Mouse (Mus musculus) forebrain, embryonic 13.5 days (tissue): Measurements from ENCODE around the gene Senp5. TPM values are rescaled to one million over a fixed set of nuclear protein-coding genes. Genes with fewer than 3 reads are reported as not detected.

Source experiments
- ATAC-seq: fragments of 200-750 bp; cut with Nextera tagmentation; 2 replicates; pipeline ENCODE4 v1.8.0; 2017
- H3K27ac ChIP-seq: fragments of 300-500 bp; sonication (generic); 2 replicates; pipeline ENCODE4 v1.5.1; 2015; ENCODE audit warnings: inconsistent platforms, mild to moderate bottlenecking, moderate library complexity
- H3K27me3 ChIP-seq: fragments of 300-500 bp; sonication (generic); 2 replicates; pipeline ENCODE4 v1.6.1; 2015; ENCODE audit warnings: mild to moderate bottlenecking, inconsistent platforms
- H3K36me3 ChIP-seq: fragments of 300-500 bp; sonication (generic); 2 replicates; pipeline ENCODE4 v1.6.1; 2015; ENCODE audit warnings: mild to moderate bottlenecking, inconsistent platforms; ENCODE audit not compliant: poor library complexity, severe bottlenecking
- H3K4me1 ChIP-seq: fragments of 300-500 bp; sonication (generic); 2 replicates; pipeline ENCODE4 v1.6.1; 2015; ENCODE audit warnings: inconsistent platforms
- H3K4me2 ChIP-seq: fragments of 300-500 bp; sonication (generic); 2 replicates; pipeline ENCODE4 v1.6.1; 2015; ENCODE audit warnings: inconsistent platforms, mild to moderate bottlenecking, moderate library complexity
- H3K4me3 ChIP-seq: fragments of 300-500 bp; sonication (generic); 2 replicates; pipeline ENCODE4 v1.5.1; 2015; ENCODE audit warnings: mild to moderate bottlenecking, inconsistent platforms
- H3K9ac ChIP-seq: fragments of 300-500 bp; sonication (generic); 2 replicates; pipeline ENCODE4 v1.6.1; 2015; ENCODE audit warnings: mild to moderate bottlenecking, inconsistent platforms
- H3K9me3 ChIP-seq: fragments of 300-500 bp; sonication (generic); replicated peaks from 2 replicates; pipeline ENCODE4 v1.6.1; 2016; ENCODE audit warnings: inconsistent platforms
- WGBS: fragments of 180-500 bp; shearing (Covaris S2); methylation state at CpG from one replicate; pipeline ENCODE4 v1.1.7; 2015; 5-methylcytosine and 5-hydroxymethylcytosine counted together
- polyA plus RNA-seq: library from polyadenylated mRNA; unstranded; fragments of >200 nt; fragmentation: Nextera tagmentation; extraction: Ambion mirVana; gene quantifications from 2 replicates; pipeline ENCODE4 v1.2.1, GENCODE M21; 2015

The Senp5 gene
- 17.1 and 19.5 TPM in 2 replicates for polyA plus RNA-seq

DNA sequence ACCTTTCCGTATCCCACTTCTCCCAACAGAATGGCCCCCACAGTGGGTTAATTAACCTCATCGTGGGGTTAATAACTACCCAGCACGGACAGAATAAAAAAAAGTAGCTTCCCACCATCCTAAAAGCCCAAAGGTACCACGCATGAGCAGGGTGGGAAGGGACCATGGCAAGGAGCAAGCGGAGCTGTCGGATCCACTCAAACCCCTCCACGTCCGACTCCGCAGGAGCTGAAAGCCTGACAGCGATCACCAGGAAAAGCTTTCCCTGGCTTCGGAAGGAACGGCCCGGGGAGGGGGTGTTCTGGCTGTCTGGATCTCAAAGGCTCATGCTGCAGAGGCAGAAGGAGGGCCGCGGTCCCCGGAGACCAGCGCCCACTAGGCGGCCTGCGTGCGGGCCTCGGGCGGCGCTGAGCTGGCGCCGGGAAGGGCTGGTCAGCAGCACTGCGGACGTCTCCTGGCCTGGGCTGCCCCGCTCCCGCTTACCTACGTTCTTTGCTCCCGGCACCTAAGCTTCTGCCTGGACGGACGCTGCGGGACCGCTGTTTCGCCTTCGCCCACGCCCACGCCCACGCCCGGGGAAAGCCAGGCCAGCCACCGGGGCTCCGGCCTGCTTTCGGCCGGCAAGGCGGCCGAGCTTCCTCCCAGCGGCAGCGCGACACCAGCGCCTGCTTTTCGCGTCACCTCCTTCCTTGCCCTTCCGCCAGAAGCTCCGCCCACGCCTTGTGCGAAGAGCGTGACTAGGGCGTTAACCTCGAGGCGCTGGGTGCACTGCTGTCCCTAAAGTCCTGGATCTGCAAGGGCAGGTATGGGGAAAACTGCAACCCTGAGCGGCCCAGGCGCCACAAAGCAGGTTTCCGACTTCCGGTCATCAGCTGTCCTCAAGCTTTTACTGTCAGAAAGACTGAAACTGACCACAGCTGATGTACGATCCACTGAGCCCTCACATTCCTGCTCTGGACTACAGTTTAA lies at the start of gene Senp5:
Gene Senp5 (minus strand): TSS at position 779 of the 969 bp plus-strand sequence.
- WGBS, result 1% methylated on average over 64 of the region's 66 CpGs
- peaks cover 21% of the 10 kb centered on the region for H3K4me1 ChIP-seq
- peak within 1 kb of the TSS; percentile 96 for H3K9ac ChIP-seq
- H3K36me3 ChIP-seq, result 0 out of 2 replicates have a peak, but pooled peaks cover 3% of the 10 kb centered on the region
- H3K9me3 ChIP-seq, result no peaks in the 10 kb centered on the region
- ATAC-seq, result peak; percentile 97
- H3K27me3 ChIP-seq, result no peaks in the 10 kb centered on the region
- peak within 1 kb of the TSS; percentile 99 for H3K4me3 ChIP-seq
- peak within 1 kb of the TSS; percentile 77 for H3K27ac ChIP-seq
- peak within 1 kb of the TSS; percentile 86 for H3K4me2 ChIP-seq

DNA sequence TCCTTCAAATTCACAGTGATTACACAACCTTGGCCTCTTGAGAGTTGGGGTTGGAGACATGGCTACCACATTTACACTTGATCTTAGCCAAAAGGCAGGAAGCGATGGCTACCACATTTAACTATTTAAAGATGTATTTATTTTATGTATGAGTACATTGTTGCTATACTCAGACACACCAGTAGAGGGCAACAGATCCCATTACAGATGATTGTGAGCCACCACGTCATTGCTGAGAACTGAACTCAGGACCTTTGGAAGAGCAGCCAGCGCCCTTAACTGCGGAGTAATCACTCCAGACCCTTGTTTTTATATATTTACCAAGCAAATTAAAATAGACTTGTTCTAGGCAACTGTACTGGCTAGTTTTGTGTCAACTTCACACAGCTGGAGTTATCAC lies 39.3 kb upstream of the Senp5 start:
- peaks cover 68% of the 10 kb centered on the region for H3K36me3 ChIP-seq

DNA sequence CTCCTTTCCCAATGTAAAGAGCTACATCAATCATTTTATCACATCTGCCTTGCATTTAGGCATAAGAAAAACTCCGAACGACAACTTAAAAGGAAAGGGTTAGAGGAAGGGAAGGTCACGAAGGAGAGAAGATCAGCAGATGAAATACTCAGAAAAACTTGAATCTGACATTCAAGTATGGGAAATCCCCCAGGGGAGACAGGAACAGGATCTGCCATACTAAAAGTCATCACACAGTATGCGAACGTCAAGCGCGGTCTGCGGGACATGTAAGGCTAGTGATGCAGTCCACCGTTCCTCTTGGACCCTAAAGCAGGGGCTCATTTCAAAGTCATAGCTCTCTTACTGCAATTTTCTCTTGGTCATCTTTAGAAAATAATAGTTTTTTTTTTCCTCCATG lies 16.6 kb upstream of the Senp5 start:
- Histone ChIP-seq H3K9me3 (no peaks in the 10 kb centered on the region), H3K9ac (no peak overlapping the region), H3K4me1 (no peaks in the 10 kb centered on the region), H3K27me3 (no peaks in the 10 kb centered on the region), H3K36me3 (peaks cover 78% of the 10 kb centered on the region), H3K27ac (no peak overlapping the region), H3K4me2 (no peak overlapping the region), H3K4me3 (no peak overlapping the region)
- WGBS, result 96% methylated on average over 9 of the region's 9 CpGs
- no peak for ATAC-seq

More for the DNA sequence above, 39.3 kb upstream of the Senp5 start:
- whole genome bisulfite sequencing, result 91% methylated on average over 4 of the region's 4 CpGs
- Histone ChIP-seq H3K27me3 (no peaks in the 10 kb centered on the region), H3K4me1 (no peaks in the 10 kb centered on the region), H3K27ac (no peak overlapping the region), H3K4me3 (no peak overlapping the region), H3K4me2 (no peak overlapping the region), H3K9ac (no peak overlapping the region), H3K9me3 (no peaks in the 10 kb centered on the region)
- no peak for ATAC-seq

DNA sequence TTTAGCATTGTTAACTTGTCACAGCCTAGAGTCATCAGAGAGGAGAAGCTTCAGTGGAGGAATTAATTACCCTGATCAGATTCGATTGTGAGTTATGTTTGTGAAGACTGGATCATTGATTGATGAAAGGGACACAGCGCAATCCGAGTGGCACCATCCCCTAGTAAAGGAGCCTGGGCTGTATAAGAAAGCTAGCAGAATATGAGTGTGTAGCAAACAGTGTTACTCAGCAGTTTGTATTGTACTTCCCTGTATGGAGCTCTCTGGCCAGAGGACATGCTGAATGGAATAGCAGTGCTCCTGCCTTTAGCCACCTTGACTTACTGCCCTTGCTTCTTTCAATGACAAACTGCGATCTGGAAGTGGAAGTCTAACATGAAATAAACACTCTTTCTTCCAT lies 7.2 kb upstream of the Senp5 start:
- WGBS, result 90% methylated on average over 4 of the region's 4 CpGs

DNA sequence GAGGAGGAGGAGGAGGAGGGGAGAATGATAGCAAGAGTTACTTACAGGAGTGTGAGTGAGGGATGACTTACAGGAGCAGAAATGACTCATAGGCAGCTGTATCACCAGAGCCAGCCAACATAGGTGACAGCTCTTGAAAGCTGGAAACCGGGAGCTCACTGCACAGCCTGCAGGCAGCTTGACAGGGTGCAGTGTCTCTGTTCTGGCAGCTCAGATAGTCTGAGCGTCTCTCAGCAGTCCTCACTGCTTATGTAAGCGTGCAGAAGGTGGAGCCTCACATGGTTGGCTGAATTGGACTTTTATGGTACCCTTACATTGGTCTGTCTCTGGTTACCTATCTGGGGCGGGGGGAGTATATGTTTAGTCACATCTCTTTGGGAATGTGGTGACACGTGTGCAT lies 6.8 kb upstream of the Senp5 start:
- Histone ChIP-seq H3K4me3 (no peak overlapping the region), H3K27ac (no peak overlapping the region), H3K27me3 (no peaks in the 10 kb centered on the region), H3K4me2 (no peak overlapping the region), H3K4me1 (no peaks in the 10 kb centered on the region), H3K9ac (no peak overlapping the region), H3K9me3 (no peaks in the 10 kb centered on the region), H3K36me3 (peaks cover 14% of the 10 kb centered on the region)
- 52% methylated on average over 5 of the region's 5 CpGs for WGBS
- 0 out of 2 replicates have a peak, but pooled peaks have one; percentile 36 for ATAC-seq

More for the DNA sequence above, 7.2 kb upstream of the Senp5 start:
- Histone ChIP-seq H3K27me3 (no peaks in the 10 kb centered on the region), H3K9me3 (no peaks in the 10 kb centered on the region), H3K4me3 (no peak overlapping the region), H3K9ac (no peak overlapping the region), H3K27ac (no peak overlapping the region), H3K36me3 (peaks cover 15% of the 10 kb centered on the region), H3K4me1 (no peaks in the 10 kb centered on the region), H3K4me2 (no peak overlapping the region)
- no peak for ATAC-seq

DNA sequence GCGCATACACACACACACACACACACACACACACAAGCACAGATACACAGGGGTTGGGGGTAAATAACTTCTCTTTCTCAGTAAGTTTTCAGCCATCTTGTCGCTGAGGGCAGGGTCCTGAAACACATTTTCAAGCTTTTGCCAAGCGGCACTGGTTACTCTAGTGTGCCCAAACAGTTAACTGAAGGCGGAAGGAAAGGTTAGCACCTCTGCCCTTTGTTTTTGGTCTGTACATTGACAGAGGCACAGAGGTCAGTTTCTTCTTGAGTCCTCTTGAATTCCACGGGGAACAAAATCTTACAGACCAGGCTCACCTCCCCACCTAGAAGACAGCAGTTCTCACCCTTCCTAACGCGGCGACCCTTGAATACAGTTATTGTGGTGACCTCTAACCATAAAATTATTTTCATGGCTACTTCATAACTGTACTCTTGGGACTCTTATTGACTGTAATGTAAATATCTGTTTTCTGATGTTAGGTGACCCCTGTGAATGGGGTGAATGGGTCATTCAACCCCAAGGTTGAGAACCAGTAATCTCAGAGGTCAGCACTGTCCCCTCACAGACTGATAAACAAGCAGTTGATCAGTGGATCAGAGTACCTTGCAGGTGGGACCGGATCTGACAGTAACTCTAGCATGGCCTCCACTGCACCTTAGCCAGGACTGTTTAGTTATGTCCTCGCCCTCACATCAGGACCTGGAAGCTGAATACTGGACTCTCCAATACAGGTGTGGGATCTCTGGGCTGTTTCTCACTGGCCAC lies 5.6 kb upstream of the Senp5 start:
- Histone ChIP-seq H3K4me2 (no peak overlapping the region), H3K27ac (no peak overlapping the region), H3K27me3 (no peaks in the 10 kb centered on the region), H3K9me3 (no peaks in the 10 kb centered on the region), H3K4me1 (peaks cover under 1% of the 10 kb centered on the region; the same call in 1 of the 2 replicates), H3K9ac (no peak overlapping the region), H3K36me3 (peaks cover 8% of the 10 kb centered on the region), H3K4me3 (no peak overlapping the region)
- WGBS, result 78% methylated on average over 10 of the region's 10 CpGs
- no peak for ATAC-seq

DNA sequence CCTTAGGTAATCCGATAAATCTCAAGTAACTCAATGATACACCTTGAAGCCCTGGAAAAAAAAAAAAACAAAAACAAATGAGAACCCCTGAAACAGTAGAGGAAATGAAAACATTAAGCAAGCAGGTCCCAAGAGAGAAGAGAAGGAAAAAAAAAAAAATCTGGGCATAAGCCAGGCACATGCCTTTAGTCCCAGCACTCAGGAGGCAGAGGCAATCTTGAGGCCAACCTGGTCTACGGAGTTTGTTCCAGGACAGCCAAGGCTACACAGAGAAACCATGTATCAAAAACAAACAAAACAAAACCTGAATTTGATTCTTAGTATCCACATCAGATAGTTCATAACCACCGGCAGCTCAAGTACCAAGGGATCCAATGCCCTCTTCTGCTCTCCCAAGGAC lies 1.6 kb upstream of the Senp5 start:
- H3K27ac ChIP-seq, result no peak overlapping the region
- H3K9me3 ChIP-seq, result no peaks in the 10 kb centered on the region
- H3K4me3 ChIP-seq, result no peak overlapping the region
- no peaks in the 10 kb centered on the region for H3K27me3 ChIP-seq
- H3K4me1 ChIP-seq, result peaks cover 21% of the 10 kb centered on the region
- WGBS, result 92% methylated on average over 3 of the region's 3 CpGs
- no peaks in the 10 kb centered on the region for H3K36me3 ChIP-seq
- H3K4me2 ChIP-seq, result no peak overlapping the region
- no peak overlapping the region for H3K9ac ChIP-seq
- ATAC-seq, result no peak

DNA sequence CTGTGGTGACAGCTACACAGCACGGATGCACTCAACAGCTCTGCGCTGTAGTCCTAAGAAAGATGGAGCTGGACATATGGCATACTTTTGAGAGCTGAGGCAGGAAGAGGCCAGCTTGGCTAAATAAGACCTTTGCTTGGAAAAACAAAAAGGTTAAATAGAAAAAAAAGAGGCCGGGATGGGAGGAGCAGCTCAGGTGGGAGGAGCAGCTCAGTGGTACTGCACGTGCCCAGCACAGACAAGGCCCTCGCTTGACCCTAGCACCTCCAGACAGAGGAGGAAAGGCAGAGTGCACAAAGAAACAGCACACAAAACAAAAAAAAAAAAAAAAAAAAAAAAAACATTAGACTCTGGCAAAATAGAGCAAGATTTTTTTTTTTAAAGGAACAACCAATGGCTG lies 6.7 kb downstream of the Senp5 start:
- WGBS, result 90% methylated on average over 5 of the region's 5 CpGs
- Histone ChIP-seq H3K4me1 (peaks cover 4% of the 10 kb centered on the region), H3K27me3 (no peaks in the 10 kb centered on the region), H3K27ac (no peak overlapping the region), H3K9me3 (no peaks in the 10 kb centered on the region), H3K4me2 (no peak overlapping the region), H3K4me3 (no peak overlapping the region), H3K36me3 (peaks cover 25% of the 10 kb centered on the region), H3K9ac (no peak overlapping the region)
- ATAC-seq, result no peak

DNA sequence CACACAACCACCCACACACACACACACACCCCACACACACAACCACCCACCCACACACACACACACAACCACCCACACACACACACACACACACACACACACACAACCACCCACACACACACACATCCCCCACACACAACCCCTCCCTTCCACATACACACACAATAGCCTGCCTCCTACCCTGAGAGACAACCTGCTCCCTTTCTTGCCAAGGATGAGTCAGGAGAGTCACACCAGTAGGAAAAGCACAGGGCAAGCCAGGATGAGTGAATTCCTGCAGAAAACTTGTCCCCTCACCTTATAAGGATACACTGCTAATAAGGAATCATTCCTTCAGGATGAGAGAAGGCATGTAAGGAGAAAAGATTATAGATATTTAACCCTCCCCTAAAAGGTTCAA lies 9.1 kb downstream of the Senp5 start:
- Histone ChIP-seq H3K27ac (no peak overlapping the region), H3K9me3 (no peaks in the 10 kb centered on the region), H3K4me2 (no peak overlapping the region), H3K9ac (no peak overlapping the region), H3K36me3 (peaks cover 37% of the 10 kb centered on the region), H3K4me3 (no peak overlapping the region), H3K4me1 (no peaks in the 10 kb centered on the region), H3K27me3 (no peaks in the 10 kb centered on the region)
- ATAC-seq, result no peak

DNA sequence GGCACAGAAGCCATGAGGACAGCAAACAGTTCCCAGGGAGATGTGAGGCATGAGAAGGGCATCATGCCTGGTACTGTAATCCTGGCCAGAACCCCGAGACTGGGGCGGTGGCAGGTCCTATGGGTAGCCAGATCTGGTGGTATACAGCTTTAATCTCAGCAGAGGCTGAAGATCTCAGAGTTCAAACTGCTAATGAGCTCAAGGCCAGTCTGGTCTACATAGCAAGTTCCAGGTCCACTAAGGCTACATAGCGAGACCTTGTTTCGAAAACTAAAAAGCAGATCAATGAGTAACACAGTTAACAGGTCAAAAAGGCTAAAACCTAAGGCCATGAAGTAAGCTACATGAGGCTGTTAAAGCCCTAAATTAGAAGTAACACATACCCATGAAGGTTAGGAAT lies 9.9 kb downstream of the Senp5 start:
- no peak for ATAC-seq
- Histone ChIP-seq H3K36me3 (peaks cover 41% of the 10 kb centered on the region), H3K4me2 (no peak overlapping the region), H3K27me3 (no peaks in the 10 kb centered on the region), H3K9ac (no peak overlapping the region), H3K4me3 (no peak overlapping the region), H3K4me1 (no peaks in the 10 kb centered on the region), H3K9me3 (no peaks in the 10 kb centered on the region), H3K27ac (no peak overlapping the region)
- WGBS, result over 99% methylated on average over 4 of the region's 4 CpGs

DNA sequence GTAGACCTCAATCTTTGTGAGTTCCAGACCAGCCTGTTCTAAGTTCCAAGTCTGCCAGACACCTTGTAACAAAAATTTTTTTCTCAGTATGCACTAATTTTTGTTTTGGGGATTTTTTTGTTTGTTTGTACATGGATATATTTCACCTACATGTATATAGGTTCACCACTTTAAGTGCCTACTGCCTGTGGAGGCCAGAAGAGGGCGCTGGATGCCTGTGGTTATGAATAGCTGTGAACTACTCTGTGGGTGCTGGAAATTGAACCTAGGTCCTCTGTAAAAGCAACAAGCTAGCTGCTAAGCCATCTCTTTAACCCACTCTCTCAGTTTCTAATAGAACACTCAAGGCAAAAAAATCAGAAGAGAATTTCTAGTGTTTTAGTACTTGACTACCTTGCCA lies 11.0 kb downstream of the Senp5 start:
- Histone ChIP-seq H3K4me3 (no peak overlapping the region), H3K27me3 (no peaks in the 10 kb centered on the region), H3K4me1 (no peaks in the 10 kb centered on the region), H3K9ac (no peak overlapping the region), H3K9me3 (no peaks in the 10 kb centered on the region), H3K27ac (no peak overlapping the region), H3K36me3 (peaks cover 49% of the 10 kb centered on the region), H3K4me2 (no peak overlapping the region)
- no peak for ATAC-seq
- WGBS, result 48% methylated on average over 1 of the region's 1 CpGs

DNA sequence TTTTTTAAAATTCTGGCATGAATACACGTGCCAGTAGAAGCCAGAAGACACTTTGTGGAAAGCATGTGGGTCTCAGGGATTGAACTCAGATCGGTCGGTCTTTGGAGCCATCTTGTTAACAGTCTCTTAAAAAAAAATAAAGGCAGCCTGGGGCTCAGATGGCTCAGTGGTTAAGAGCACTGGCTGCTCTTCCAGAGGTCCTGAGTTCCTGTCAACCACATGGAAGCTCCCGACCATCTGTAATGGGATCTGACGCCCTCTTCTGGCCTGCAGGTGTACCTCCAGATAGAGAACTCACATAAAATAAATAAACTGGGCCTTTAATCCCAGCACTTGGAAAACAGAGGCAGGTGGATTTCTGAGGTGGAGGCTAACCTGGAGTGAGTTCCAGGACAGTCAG lies 22.1 kb downstream of the Senp5 start:
- Histone ChIP-seq H3K9ac (no peak overlapping the region), H3K4me2 (no peak overlapping the region), H3K4me3 (no peak overlapping the region), H3K9me3 (no peaks in the 10 kb centered on the region), H3K4me1 (no peaks in the 10 kb centered on the region), H3K27ac (no peak overlapping the region), H3K36me3 (peaks cover 59% of the 10 kb centered on the region), H3K27me3 (no peaks in the 10 kb centered on the region)
- ATAC-seq, result no peak
- WGBS, result 77% methylated on average over 5 of the region's 5 CpGs
